In genomic region chr3:108069231-108069870, GRCm38 (mm10) we compare ENCODE assay signal across 10 mouse cellular contexts. TPM values are rescaled to one million over a fixed set of nuclear protein-coding genes. Genes with fewer than 3 reads are reported as not detected.
DNase-seq lines count a peak whose midpoint lies in the region; ATAC-seq and TF ChIP-seq lines count a peak whose summit lies in the region.
"Had no signal": no experiment of that assay in that cellular context is flagged by ENCODE, and none has a peak within 500 bp of the region (broad histone marks: within the 10 kb centered on the region; RNA-seq: fewer than 3 reads in every experiment).

No protein-coding gene starts in this region.

- no peak overlapping the region for H3K9ac ChIP-seq in liver, embryonic 15.5 days
- no peak overlapping the region for H3K9ac ChIP-seq in hindbrain, postnatal 0 days (replicated peaks; ENCODE audit: low read length)
- no peak overlapping the region for H3K9ac ChIP-seq in forebrain, embryonic 11.5 days (ENCODE audit: low read length)
- H3K9ac ChIP-seq: neural tube, embryonic 13.5 days had no signal

- H3K36me3 ChIP-seq in E14TG2a.4 (ENCODE audit: insufficient read depth, low read length), result peaks cover 18% of the 10 kb centered on the region
- peaks cover 30% of the 10 kb centered on the region for H3K36me3 ChIP-seq in liver, embryonic 15.5 days (replicated peaks)
- H3K36me3 ChIP-seq in hindbrain, postnatal 0 days (ENCODE audit: insufficient read depth, low read length), result no peaks in the 10 kb centered on the region
- H3K36me3 ChIP-seq in forebrain, embryonic 11.5 days (ENCODE audit: control insufficient read depth, insufficient read depth, low read length), result no peaks in the 10 kb centered on the region; the same call in 1 of the 2 replicates

- ATAC-seq in liver, embryonic 15.5 days (ENCODE audit: insufficient read depth), result peak; percentile 48
- ATAC-seq in hindbrain, postnatal 0 days, result no peak
- no peak for ATAC-seq in forebrain, embryonic 11.5 days (replicated peaks; ENCODE audit: low FRiP score)

- peaks cover 18% of the 10 kb centered on the region for H3K4me1 ChIP-seq in E14TG2a.4 (replicated peaks; ENCODE audit: low read depth, low read length)
- H3K4me1 ChIP-seq in liver, embryonic 15.5 days (replicated peaks), result peaks cover 41% of the 10 kb centered on the region
- H3K4me1 ChIP-seq in hindbrain, postnatal 0 days (ENCODE audit: insufficient read depth, low read length), result no peaks in the 10 kb centered on the region
- no peaks in the 10 kb centered on the region for H3K4me1 ChIP-seq in forebrain, embryonic 11.5 days (replicated peaks; ENCODE audit: control insufficient read depth, insufficient read depth, low read length)

- DNase-seq in R1 (ENCODE audit: low read depth, low spot score), result peak; percentile 57
- DNase-seq in heart, postnatal 4 days, result peak; percentile 45
- DNase-seq in left cerebral cortex, adult 18-20 months (ENCODE audit: low spot score in 2 of 2), result no peak
- no peak for DNase-seq in hindbrain, postnatal 0 days (ENCODE audit: low spot score)
- DNase-seq in forebrain, embryonic 11.5 days (ENCODE audit: low spot score), result no peak

- 0 out of 2 replicates have a peak overlapping the region, but pooled peaks have one; percentile 10 for H3K4me3 ChIP-seq in E14TG2a.4 (replicated peaks; ENCODE audit: low read length)
- H3K4me3 ChIP-seq in liver, embryonic 15.5 days (replicated peaks), result no peak overlapping the region
- no peak overlapping the region for H3K4me3 ChIP-seq in hindbrain, postnatal 0 days (ENCODE audit: low read length)
- H3K4me3 ChIP-seq in forebrain, embryonic 11.5 days (ENCODE audit: low read depth, low read length), result no peak overlapping the region
- H3K4me3 ChIP-seq: erythroblast, embryonic 14.5 days; neural tube, embryonic 13.5 days had no signal

- 46% methylated on average over 13 of the region's 13 CpGs for WGBS in liver, embryonic 15.5 days (ENCODE audit: insufficient replicate concordance)
- 78% methylated on average over 13 of the region's 13 CpGs for WGBS in hindbrain, postnatal 0 days
- WGBS in forebrain, embryonic 11.5 days, result 79% methylated on average over 13 of the region's 13 CpGs

- H3K27ac ChIP-seq in liver, embryonic 15.5 days (replicated peaks), result peak overlapping the region; percentile 62
- no peak overlapping the region for H3K27ac ChIP-seq in hindbrain, postnatal 0 days
- no peak overlapping the region for H3K27ac ChIP-seq in forebrain, embryonic 11.5 days (ENCODE audit: low read depth, low read length)
- H3K27ac ChIP-seq: neural tube, embryonic 13.5 days had no signal

- H3K4me2 ChIP-seq in liver, embryonic 15.5 days, result peak overlapping the region; percentile 49
- no peak overlapping the region for H3K4me2 ChIP-seq in hindbrain, postnatal 0 days (ENCODE audit: low read depth, low read length)
- no peak overlapping the region for H3K4me2 ChIP-seq in forebrain, embryonic 11.5 days (ENCODE audit: low read depth, low read length, severe bottlenecking)
- H3K4me2 ChIP-seq: neural tube, embryonic 13.5 days had no signal

- no peaks in the 10 kb centered on the region for H3K27me3 ChIP-seq in E14TG2a.4 (ENCODE audit: insufficient read depth, low read length)
- H3K27me3 ChIP-seq in liver, embryonic 15.5 days, result no peaks in the 10 kb centered on the region
- no peaks in the 10 kb centered on the region for H3K27me3 ChIP-seq in hindbrain, postnatal 0 days (ENCODE audit: insufficient read depth, low read length)
- no peaks in the 10 kb centered on the region for H3K27me3 ChIP-seq in forebrain, embryonic 11.5 days (ENCODE audit: control insufficient read depth, insufficient read depth, low read length)
- H3K27me3 ChIP-seq: neural tube, embryonic 13.5 days had no signal

- no peak for TF ChIP-seq CTCF in E14TG2a.4 (conservative IDR thresholded peaks at IDR 0.05; ENCODE audit: low read length)
- no peak for TF ChIP-seq CTCF in hindbrain, postnatal 0 days (IDR thresholded peaks at IDR 0.05; ENCODE audit: low read depth)

- H3K9me3 ChIP-seq in E14TG2a.4 (ENCODE audit: low read length), result no peaks in the 10 kb centered on the region
- H3K9me3 ChIP-seq in liver, embryonic 15.5 days (replicated peaks), result no peaks in the 10 kb centered on the region
- H3K9me3 ChIP-seq in hindbrain, postnatal 0 days (ENCODE audit: low read length), result no peaks in the 10 kb centered on the region
- no peaks in the 10 kb centered on the region for H3K9me3 ChIP-seq in forebrain, embryonic 11.5 days (ENCODE audit: control insufficient read depth, low read length)
- H3K9me3 ChIP-seq: neural tube, embryonic 13.5 days had no signal

RNA-seq across cellular contexts. Expression of gene Ampd2, which starts 17.1 kb away (rescaled TPM):
- total RNA-seq in heart, postnatal 4 days (2021), result 10 to 100 TPM; 16.7 to 16.9 TPM
- polyA plus RNA-seq in liver, embryonic 15.5 days (2015; fragmentation: Nextera tagmentation; extraction: Ambion mirVana), result 63.7 and 76.6 TPM in 2 replicates
- 10 to 100 TPM; 52.3 to 58.5 TPM for total RNA-seq in left cerebral cortex, adult 18-20 months (2021)
- 56.6 and 58.4 TPM in 2 replicates for total RNA-seq in hindbrain, postnatal 0 days (2014; rRNA removed)
- 40.3 and 43.2 TPM in 2 replicates for polyA plus RNA-seq in hindbrain, postnatal 0 days (2015; fragmentation: Nextera tagmentation; extraction: Ambion mirVana)
- 45.1 and 45.7 TPM in 2 replicates for polyA plus RNA-seq in forebrain, embryonic 11.5 days (2014; fragmentation: Nextera tagmentation; extraction: Ambion mirVana)

RNA-seq across cellular contexts. Expression of gene Gnat2, which starts 23.2 kb away (rescaled TPM):
- under 1 TPM; 0.31 to 0.34 TPM for total RNA-seq in heart, postnatal 4 days (2021)
- polyA plus RNA-seq in liver, embryonic 15.5 days (2015; fragmentation: Nextera tagmentation; extraction: Ambion mirVana), result 2.7 and 3.8 TPM in 2 replicates
- total RNA-seq in left cerebral cortex, adult 18-20 months (2021), result under 1 TPM in 1 of 2 experiments, not detected in 1; 0.21 TPM
- total RNA-seq in hindbrain, postnatal 0 days (2014; rRNA removed), result not detected in 2 replicates
- 0.10 and 0.25 TPM in 2 replicates for polyA plus RNA-seq in hindbrain, postnatal 0 days (2015; fragmentation: Nextera tagmentation; extraction: Ambion mirVana)
- polyA plus RNA-seq in forebrain, embryonic 11.5 days (2014; fragmentation: Nextera tagmentation; extraction: Ambion mirVana), result 0.33 and 0.99 TPM in 2 replicates
- total RNA-seq: left cerebral cortex, postnatal 14 days had no signal

RNA-seq across cellular contexts. Expression of gene Gstm4, which starts 24.7 kb away (rescaled TPM):
- total RNA-seq in heart, postnatal 4 days (2021), result 10 to 100 TPM; 11.8 to 12.7 TPM
- 18.5 and 19.1 TPM in 2 replicates for polyA plus RNA-seq in liver, embryonic 15.5 days (2015; fragmentation: Nextera tagmentation; extraction: Ambion mirVana)
- total RNA-seq in left cerebral cortex, adult 18-20 months (2021), result 10 to 100 TPM; 11.5 to 11.6 TPM
- total RNA-seq in hindbrain, postnatal 0 days (2014; rRNA removed), result 6.7 and 6.9 TPM in 2 replicates
- polyA plus RNA-seq in hindbrain, postnatal 0 days (2015; fragmentation: Nextera tagmentation; extraction: Ambion mirVana), result 22.5 and 23.0 TPM in 2 replicates
- polyA plus RNA-seq in forebrain, embryonic 11.5 days (2014; fragmentation: Nextera tagmentation; extraction: Ambion mirVana), result 11.8 and 14.3 TPM in 2 replicates

RNA-seq across cellular contexts. Expression of gene Gstm1, which starts 51.6 kb away (rescaled TPM):
- 10 to 100 TPM; 46.2 to 48.4 TPM for total RNA-seq in heart, postnatal 4 days (2021)
- polyA plus RNA-seq in liver, embryonic 15.5 days (2015; fragmentation: Nextera tagmentation; extraction: Ambion mirVana), result 415 and 453 TPM in 2 replicates
- 100 to 1,000 TPM; 279 to 320 TPM for total RNA-seq in left cerebral cortex, adult 18-20 months (2021)
- total RNA-seq in hindbrain, postnatal 0 days (2014; rRNA removed), result 161 and 174 TPM in 2 replicates
- polyA plus RNA-seq in hindbrain, postnatal 0 days (2015; fragmentation: Nextera tagmentation; extraction: Ambion mirVana), result 429 and 453 TPM in 2 replicates
- polyA plus RNA-seq in forebrain, embryonic 11.5 days (2014; fragmentation: Nextera tagmentation; extraction: Ambion mirVana), result 25.7 and 27.2 TPM in 2 replicates

Comparison
In these comparisons a context has a peak if more than half of its experiments do, and no peak if none do; other contexts are left out.
1. DNase-seq: peak in R1 (single experiment) and heart, postnatal 4 days (single experiment); none in left cerebral cortex, adult 18-20 months (0 of 2), hindbrain, postnatal 0 days (single experiment) and forebrain, embryonic 11.5 days (single experiment).